Mouse (Mus musculus): ENCODE measurements around the gene Shank3.
A peak's percentile ranks its signal among the peaks of the same experiment; 100 is the strongest.

The Shank3 gene

DNA sequence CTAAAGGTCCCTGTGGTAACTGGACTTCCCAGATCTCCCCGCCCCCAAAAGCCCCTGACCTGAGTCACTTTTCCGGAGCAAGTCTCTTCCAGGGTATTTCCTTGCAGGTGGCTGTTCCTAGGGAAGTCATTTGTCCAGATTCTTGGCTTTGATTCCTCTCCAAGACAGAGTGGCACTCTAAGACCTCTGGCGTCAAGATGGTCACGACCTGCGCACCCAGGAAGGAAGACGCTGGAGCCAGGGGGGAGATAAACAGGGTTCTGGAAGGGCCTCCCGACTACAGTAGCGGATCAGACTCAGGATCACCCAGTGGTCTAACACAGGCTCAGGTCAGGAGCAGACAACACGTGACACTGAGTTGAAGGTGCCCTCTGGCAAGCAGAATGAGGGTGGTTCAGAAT lies 22.3 kb upstream of the Shank3 start, which contains the start of gene Arsa:
Gene Arsa, minus strand, starts transcription at position 335 of the 401 bp plus-strand sequence.
- no peak for DNase-seq (ENCODE audit: extremely low read depth, low read depth)

DNA sequence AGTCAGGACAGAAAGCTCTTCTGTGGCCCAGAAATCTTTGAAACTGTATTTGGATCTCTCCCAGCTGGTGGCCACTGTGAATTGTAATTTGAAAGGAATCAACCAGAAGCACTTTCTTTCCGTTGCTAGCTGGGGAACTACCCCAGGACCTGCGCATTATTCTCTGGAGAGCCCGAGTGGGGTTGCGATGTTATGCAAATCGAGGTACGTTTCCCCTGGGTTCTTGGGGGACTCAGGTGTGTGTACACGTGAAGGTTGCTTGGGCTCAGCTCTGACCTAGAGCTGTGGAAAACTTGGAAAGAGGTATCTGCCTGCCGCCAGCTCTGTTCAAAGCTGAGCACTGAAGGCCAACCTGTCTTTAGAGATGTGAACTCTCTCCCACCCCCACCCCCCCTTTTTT lies 21.6 kb upstream of the Shank3 start:
- DNase-seq (ENCODE audit: extremely low read depth, low read depth): no peak

DNA sequence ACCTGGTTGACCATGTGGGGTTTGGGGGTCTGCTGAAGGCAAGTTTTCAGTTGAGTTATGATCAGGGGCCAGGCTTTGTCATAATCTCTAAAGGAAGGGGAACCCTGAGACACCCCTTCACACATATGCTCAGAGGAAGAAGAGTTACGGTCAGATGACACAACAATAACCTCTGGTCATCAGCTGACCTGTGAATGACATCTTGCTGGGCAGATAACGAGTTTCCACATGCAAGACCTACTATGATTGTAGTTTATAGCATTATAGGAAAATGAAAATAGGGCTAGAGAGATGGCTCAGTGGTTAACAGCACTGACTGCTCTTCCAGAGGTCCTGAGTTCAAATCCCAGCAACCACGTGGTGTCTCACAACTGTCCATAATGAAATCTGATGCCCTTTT lies 20.8 kb upstream of the Shank3 start:
- DNase-seq (ENCODE audit: extremely low read depth, low read depth): no peak

DNA sequence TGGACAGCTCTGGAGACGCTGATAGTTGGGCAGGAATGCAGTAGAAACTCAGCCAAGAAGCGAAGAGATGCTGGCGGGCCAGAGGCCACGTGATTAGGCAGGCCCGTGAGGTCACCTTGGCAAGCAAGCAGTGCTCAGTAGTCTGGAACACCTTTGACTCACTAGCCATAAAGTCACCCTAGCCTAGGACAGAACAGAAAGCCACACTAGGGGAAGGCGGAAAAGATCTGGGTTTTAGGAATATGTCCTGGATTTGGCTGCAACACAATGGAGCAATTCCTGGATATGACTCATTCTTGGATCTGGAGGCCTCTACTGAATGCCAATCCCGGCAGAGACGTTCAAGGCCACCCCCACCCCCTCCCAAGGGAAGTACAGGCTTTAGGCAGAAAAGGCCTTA lies 18.8 kb upstream of the Shank3 start:
- no peak for DNase-seq (ENCODE audit: extremely low read depth, low read depth)

DNA sequence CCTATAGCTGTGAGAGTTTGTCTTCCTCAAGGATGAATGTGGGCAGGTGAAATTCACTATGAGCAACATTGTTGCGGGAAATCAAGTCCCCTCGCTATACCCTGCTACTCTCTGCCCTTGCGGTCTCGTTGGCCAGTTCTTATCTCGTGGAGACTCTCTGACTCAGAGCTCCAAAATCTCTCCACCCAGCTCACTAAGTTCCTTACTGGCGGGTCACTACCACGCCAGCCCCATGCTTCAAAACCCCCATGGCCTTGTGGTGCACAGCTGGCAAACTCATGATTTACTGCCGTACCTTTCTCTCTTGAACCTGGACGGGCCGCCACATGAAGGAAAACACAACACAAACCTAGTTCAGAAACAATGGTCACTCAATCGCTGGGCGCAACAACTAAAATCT lies 11.2 kb upstream of the Shank3 start:
- DNase-seq (ENCODE audit: extremely low read depth, low read depth): no peak

DNA sequence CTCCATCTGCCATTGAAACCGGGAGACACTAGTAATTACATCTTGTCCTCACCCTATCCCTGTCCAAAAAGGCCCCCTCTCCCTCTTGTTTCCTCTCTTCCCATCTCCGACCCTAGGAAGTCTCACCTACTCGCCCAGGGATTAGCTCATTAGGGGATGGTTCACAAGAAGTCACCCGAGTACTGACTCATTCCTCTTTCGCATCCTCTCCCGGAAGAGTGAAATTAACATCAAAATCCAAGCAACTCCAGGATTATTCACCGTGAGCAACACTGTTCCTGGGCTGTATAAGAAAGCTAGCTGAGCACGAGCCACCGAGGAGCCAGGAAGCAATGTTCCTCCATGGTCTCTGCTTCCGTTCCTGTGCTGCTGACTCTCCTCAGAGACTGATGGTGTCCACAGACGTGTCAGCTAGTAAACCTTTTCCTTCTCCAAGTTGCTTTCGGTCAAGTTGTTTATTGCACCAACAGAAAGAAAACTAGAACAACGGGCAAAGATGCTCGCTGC lies 10.8 kb upstream of the Shank3 start:
- no peak for DNase-seq (ENCODE audit: extremely low read depth, low read depth)

DNA sequence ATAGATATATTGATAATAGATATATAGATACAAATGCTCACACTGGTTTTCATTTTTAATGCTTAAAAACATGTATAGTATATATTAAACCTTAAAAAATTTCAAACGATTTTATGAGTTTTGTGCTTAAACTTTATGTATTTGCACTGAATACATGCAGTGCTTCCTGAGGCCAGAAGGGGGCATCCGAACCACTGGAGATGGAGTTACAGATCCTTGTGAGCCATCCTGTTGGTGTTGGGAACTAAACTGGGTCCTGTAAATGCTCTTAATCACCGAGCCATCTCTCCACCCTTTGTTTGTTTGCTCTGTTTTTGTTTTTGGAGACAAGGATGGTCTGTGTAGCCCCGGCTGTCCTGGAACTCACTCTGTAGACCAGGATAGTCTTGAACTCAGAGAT lies 4.5 kb upstream of the Shank3 start:
- DNase-seq (ENCODE audit: extremely low read depth, low read depth): no peak

DNA sequence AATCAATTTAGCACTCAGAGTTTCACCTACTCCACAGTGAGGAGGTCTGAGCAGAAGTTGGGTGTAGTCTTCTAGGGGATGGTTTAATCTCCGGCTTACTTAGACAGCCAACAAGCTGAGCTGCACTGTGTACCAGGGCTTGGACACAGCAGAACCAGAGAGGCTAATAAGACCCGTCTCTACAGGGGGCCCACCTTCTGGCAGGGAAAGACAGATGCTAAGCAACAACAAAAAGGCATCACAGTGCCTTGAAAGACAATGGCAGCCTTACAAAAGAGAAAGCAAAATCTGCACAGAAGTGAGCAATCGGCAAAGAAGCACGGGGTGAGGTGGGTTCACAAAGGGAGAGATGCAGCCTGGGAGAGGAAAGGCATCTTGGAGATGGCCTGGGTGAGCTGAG lies 3.3 kb upstream of the Shank3 start:
- DNase-seq (ENCODE audit: extremely low read depth, low read depth): no peak

DNA sequence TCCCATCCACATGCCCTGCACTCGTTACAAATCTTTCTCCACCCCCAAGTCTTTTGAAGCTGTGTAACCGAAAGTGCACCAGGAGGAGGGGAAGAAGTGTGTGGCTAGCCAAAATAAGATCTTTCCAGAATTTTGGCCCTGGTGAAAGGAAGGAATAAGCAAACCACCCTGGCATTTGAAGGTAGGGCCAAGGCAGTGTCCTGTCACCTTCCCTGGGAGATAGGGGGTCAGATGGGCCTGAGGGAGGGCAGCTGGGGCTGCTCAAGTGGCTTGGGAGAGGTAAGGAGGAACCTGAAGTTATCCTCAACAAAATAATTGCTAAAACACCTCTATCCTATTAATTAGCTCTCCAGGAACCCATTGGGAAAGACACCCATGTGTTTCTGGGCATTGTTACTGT lies 2.6 kb upstream of the Shank3 start:
- DNase-seq (ENCODE audit: extremely low read depth, low read depth): no peak

DNA sequence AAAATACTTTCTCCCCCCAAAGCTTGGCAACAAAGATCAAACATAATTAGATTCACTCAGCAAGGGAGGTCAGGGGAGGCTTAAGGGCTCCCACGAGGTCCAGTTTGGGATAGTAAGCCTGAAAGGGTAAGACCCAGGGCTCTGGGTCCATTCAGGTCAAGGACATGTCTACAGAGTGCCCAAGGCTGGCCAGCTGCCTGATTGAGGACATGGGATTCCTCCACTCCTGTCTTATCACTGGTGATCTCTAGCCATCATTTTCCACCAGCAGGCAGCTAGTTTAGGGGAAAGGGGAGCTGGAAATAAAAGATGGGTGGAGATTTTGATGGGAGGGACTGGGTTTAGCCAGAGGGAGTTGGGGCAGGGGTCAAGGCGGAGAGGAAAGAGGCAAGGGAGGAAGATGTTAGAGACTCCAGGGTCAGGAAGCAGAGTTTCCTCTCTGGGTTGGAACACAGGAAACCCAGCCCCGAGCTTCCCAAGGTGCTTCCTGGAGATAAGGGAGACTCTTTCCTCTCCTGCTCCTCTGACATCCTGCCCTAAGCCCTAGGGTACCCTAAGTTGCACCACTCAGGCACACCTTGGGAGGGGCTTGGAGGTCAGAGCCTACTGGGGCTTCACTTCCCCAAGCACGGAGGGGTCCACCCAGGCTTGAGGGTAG lies 1.9 kb upstream of the Shank3 start:
- peak; percentile 90 for DNase-seq (ENCODE audit: extremely low read depth, low read depth)

DNA sequence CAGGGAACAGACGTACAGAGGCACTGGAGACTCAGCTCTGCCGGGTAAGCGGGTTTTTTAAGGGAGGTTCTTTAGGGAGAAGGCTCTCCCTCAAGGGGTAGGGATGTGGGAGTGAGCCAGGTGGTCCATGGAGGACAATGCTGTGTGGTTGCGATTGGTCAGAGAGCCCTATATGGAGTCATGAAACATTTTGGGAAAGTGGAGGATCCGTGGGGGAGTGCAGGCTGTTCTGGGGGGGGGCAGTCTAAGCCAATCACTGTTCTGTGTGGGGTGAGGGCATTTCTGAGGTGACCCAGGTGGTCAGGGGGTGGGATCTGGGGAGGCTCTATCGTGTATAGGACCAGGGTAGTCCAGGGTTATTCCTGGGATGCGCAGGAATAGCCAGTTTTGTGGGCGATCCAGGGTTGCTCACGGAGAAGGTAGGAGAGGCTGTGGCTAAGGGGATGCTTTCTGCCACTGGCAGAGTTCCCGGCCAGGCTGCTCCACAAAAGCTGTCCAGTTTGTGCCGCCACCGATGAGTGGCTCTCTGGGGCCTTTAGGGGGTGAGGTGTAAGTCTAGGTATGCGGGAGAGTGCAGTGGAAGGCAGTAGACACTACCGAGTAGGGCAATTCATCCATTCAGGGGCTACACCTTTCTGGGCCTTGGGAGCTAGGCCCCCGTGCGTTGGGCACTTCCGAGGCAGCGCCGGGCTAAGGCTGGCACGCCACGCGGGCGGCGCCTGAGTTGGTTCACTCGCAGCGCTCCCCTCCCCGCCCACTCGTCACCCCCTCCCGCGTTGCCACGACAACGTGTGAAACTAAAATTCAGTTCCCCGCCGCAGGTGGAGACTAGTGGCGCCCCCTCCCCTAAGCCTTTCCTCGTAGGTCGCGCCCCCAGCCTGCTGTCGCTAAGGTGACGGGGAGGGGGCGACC lies 1.1 kb upstream of the Shank3 start:
- DNase-seq (ENCODE audit: extremely low read depth, low read depth): no peak

DNA sequence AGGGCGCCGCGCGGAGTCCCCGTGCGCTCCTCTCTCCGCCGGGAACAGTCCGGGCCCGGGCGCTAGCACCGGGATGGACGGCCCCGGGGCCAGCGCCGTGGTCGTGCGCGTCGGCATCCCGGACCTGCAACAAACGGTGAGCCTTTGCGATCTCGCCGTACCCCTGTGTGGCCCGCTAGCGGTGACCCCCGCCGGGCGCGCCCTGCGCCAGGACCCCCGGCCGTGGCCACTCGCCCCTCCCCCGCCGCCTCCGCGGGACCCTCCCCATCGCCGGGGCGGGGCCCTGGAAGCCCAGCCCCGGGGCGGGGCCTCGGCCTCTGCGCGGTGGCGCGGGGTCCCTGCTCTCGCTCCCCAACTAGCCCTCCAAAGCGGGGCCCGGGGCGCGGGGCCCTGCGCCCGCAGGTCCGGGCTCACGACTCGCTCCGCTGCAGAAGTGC lies 379 bp downstream of the Shank3 start:
- no peak for DNase-seq (ENCODE audit: extremely low read depth, low read depth)

DNA sequence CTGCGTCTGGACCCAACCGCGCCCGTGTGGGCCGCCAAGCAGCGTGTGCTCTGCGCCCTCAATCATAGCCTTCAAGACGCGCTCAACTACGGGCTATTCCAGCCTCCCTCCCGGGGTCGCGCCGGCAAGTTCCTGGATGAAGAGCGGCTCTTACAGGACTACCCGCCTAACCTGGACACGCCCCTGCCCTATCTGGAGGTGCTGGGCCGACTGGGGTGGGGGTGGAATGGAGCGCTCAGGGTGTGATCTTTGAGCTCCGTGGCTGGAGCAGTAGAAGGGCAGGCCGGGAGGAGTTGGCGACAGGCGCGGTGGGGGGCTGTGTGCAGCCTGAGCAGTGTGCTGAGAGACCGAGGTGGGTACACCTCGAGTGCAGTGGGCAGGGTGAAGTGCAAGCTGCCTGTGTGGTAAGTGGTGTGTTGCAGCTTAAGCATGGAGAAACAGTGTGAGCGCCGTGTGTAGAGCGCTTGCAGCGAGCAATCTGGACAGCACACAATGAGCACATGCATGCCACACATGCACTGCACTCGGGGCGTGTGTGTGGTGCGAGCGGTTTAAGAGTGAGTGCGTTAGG lies 883 bp downstream of the Shank3 start:
- no peak for DNase-seq (ENCODE audit: extremely low read depth, low read depth)

DNA sequence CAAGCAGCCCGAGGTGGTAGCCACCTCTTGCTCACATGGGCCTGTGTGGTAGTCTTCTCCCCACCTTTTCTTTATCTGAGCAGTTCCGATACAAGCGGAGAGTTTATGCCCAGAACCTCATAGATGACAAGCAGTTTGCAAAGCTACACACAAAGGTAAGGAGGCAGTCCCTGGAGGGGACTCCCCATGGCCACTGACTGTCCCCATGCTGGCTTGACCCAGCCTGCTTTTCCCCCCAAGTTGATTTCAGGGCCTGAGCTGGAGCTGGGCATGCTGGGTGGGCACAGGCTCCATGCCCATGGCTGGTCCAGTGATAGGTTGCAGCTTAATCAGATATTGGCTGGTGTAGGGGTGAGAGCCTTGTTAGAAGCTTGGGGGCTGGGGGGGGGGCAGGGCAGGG lies 1.9 kb downstream of the Shank3 start:
- DNase-seq (ENCODE audit: extremely low read depth, low read depth): no peak

DNA sequence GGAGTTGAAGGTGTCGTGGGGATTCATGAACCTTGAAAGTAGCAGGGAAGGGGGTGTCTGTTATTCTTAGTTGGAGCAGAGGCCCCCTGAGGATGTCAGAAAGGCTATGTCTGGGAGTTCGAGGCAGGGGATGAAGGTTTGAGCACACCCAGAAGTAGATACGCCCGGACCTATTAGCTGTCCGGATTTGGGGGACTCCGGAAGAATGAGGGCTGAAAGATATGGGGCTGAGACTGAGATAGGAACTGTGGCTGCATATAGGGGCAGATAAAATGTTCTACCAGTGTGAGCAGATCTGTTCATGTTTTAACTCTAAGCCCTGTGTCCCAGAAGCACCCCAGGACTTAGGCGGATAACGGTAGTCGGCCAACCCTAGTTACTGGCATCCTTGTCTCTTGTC lies 5.4 kb downstream of the Shank3 start:
- DNase-seq (ENCODE audit: extremely low read depth, low read depth): no peak

DNA sequence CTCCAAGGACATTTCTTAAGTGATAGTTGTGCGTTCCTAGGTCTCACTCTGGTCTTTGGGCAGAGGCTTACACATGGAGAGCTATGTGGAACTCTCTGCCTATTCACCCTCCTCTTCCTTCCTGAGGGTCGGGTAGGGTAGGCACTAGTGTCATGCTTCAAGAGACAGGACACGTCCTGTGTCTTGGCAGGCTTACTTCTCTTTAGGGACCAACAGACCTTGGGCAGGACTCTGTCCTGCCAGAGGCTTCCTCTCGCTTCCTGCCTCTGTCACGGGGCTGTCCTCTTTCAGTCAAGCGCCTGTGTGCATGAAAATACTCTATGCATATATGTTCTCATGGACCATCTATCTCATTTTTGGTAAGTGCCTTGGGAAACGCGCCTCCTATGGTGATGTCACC lies 8.3 kb downstream of the Shank3 start:
- no peak for DNase-seq (ENCODE audit: extremely low read depth, low read depth)

DNA sequence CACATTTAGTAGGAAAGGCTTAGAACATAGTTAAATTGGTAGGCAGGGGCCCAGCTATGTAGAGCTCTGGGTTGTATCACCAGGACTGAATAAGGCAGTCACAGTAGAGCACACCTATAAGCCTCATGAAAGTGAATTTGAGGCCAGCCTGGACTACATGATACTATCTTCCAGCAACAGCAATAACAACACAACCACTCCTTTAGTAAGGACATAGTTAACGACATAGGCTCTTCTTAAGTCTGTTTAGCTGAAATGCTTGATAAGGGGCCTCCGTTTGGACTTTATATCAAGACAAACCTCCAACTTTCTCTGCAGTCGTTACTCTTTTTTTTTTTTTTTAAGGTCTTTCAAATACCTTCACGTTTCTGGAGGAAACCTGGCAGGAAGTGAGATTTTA lies 13.3 kb downstream of the Shank3 start:
- DNase-seq (ENCODE audit: extremely low read depth, low read depth): no peak

DNA sequence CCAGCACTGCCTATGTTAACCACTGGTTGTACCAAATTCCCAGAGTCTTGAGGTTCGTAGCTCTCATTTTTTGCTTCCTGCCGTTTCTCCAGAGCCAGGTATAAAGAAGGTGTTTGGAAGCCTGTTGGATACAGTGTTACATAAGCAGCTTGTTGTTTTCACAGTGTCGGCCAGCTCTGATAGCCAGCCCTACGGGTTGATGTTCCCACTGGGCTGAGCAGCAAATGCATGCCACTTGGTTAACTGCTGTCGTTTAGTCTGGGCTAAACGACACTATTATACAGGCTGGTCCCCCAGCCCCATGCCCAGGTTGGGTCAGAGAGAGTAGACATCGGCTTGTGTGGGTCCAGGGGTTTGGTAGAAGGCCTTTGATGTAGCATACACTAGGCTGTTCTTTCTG lies 22.5 kb downstream of the Shank3 start:
- DNase-seq (ENCODE audit: extremely low read depth, low read depth): no peak

DNA sequence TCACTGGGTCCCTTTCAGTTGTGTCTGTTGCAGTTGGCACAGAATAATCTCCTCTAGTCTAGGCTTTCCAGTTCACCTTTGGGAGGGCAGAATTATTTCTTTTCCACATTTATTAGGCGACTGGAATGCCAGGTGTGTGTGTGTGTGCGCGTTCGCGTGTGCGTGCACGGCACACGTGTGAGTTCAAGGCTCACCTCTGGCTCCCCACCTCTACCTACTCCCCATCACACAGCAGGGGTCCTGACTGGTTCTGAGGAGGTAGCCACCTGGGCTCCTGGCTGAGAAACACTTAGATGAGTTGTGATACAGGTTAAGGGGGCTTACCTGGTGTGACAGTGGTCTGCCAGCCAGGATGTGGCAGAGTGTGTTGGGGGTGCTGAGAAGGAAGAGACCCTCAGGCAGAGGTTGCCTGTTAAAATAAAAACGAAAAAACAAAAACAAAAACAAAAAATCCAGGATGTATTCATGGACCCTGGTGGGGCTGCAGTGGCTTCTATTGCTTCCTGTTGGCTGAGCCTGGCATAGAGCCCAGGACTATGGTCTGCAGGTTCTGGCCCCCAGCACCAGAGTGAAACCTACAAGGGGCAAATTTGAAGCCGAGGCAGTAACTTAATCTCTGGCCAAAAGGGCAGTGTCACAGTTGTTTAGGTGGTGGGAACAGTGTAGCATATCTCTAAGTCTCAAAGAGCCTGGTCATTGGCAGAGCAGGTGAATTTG lies 23.3 kb downstream of the Shank3 start:
- DNase-seq (ENCODE audit: extremely low read depth, low read depth): no peak

DNA sequence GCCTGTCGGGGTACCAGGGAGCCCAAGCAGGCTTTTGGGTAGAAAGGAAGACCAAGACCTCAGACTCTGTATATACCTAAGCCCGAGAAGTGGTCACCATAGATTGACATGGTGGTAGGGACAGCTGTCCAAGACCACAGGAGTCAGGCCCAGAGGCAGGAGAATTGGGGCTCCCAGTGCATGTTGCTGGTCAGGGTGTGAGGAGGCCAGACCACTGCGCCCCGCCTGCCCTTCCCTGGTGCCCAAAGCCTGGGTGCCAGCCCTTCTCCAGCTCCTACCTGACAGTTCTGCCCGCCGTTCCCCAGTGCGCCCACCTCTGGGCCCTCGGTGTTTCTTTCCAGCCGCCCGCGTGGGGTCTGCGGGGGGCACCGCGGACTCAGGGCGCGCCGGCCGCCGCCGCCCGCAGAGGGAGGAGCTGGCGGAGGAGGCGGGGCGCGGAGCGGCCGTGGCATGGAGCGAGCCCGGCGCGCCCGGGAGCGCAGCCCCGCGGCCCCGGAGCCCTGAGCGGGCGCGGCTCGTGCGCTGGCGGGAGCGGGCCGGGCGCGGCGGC lies 23.9 kb downstream of the Shank3 start:
- no peak for DNase-seq (ENCODE audit: extremely low read depth, low read depth)

DNA sequence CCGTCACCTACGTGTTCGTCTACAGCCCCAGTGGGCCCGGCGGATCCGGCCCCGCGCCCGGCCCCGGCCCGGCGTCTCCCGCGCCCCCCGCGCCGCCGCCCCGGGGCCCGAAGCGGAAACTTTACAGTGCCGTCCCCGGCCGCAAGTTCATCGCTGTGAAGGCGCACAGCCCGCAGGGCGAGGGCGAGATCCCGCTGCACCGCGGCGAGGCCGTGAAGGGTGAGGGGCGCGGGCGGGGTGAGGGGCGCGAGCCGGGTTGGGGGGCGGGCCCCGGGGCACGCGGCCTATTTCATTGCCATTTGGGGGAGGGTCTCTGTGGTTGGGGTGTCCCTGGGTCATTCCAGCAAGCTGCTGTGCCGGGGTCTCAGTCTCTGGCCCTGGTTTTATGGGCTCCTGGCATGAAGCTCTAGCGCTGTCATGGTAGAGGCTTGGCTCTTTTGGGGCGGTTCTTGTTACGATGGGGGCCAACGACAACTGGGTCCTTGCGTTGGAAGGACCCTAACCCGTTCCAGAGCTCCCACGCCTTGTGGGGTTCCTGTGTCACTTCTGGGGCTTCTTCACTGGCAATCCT lies 24.7 kb downstream of the Shank3 start:
- DNase-seq (ENCODE audit: extremely low read depth, low read depth): no peak

Data from MEL-GATA-1-ER (cell line).